Mouse (Mus musculus): ENCODE measurements around the gene Arhgef5.

- TF ChIP-seq CTCF (conservative IDR thresholded peaks at IDR 0.05; ENCODE audit: insufficient read depth, insufficient read length, low read depth, low read length) (no peak), POLR2A (IDR thresholded peaks at IDR 0.05; ENCODE audit: low read depth, low read length) (no peak)
These were observed 4.6 kb upstream of the Arhgef5 start for GRCm38 (mm10) chr6:43260756-43261155.

Measured in kidney, adult 2 months (tissue).